Mouse (Mus musculus) left cerebral cortex, postnatal 36 days (tissue): Measurements from ENCODE around the gene Shmt2. TPM values are rescaled to one million over a fixed set of nuclear protein-coding genes. Genes with fewer than 3 reads are reported as not detected.

Experiments used
- DNase-seq, 2 experiments: peaks; one replicate each; pipeline ENCODE4 v3.0.0; 2021 to 2022; ENCODE audit warnings: low spot score in 2 of 2, mixed read lengths in 1 of 2
- intact Hi-C: fragments of 180-260 bp; cut with DNase I; formaldehyde crosslinking; loops from one replicate; pipeline ENCODE4 v1.15.1; 2025
- total RNA-seq, 2 experiments: library from RNA; stranded (reverse); gene quantifications; 2 replicates each; pipeline ENCODE4 v1.2.3; 2021

The Shmt2 gene
- total RNA-seq, result 10 to 100 TPM; 22.8 to 29.9 TPM

- intact Hi-C loops, result no loop called here
- peak; percentile 73 to 82 for DNase-seq
Measured at GRCm38 (mm10) chr10:127522088-127522581, at the start of gene Shmt2. Shmt2 (minus strand) TSS chr10:127522444.

- intact Hi-C loops, result no loop called here
- no peak for DNase-seq
Measured at GRCm38 (mm10) chr10:127570937-127571641, 48.8 kb upstream of the Shmt2 start.

DNA sequence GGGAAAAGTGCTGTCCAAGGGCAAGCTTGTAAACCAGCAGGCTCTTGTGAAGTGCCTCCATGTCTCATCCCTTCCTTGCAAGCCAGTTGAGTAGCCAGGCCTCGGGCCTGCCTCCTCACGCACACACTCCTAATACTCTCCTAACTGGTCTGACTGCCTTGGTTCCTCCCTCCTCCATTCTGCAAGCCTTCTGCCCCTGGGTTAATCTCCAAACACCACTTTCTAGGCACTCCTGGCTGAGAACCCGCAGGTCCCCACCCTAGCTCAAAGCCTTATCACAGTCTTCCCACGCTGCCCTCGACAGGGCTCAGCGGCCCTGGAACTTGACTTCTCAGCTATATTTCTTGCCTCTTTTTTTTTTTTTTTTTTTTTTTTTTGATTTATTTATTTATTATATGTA is 48.1 kb upstream of the Shmt2 start:
- intact Hi-C loops, result no loop called here
- no peak for DNase-seq

GRCm38 (mm10) chr10:127569450-127569849 is 47.2 kb upstream of the Shmt2 start:
- intact Hi-C loops, result loop anchor here (2.0 kb wide), 1 partner anchor 57 kb away; no protein-coding TSS in a partner anchor
- DNase-seq, result peak in 1 of 2 experiments; percentile 50

- intact Hi-C loops, result no loop called here
Measured at GRCm38 (mm10) chr10:127566553-127567326, 44.5 kb upstream of the Shmt2 start.

DNA sequence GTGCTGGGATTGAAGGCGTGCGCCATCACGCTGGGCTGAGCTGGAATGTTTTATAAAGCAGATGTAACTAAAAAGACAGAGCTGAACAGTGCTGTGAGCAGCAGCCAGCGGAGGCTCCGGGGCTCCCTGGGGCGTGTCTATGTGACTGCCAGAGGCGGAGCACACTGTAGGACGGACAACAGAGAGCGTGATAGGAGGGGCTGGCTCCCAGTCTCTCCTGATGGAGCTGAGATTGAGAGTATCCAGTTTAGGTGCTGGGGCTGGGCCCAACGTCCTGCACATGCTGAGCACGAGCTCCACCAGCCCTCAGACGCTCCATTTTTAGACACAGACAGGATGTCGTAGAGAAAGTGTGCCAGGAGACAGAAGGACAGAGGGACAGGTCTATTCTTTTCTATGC is 42.1 kb upstream of the Shmt2 start:
- peak; percentile 38 to 40 for DNase-seq
- intact Hi-C loops, result no loop called here

More at GRCm38 (mm10) chr10:127566553-127567326, 44.5 kb upstream of the Shmt2 start:
- no peak for DNase-seq

GRCm38 (mm10) chr10:127563840-127564239 is 41.6 kb upstream of the Shmt2 start:
- intact Hi-C loops, result no loop called here
- DNase-seq, result no peak

DNA sequence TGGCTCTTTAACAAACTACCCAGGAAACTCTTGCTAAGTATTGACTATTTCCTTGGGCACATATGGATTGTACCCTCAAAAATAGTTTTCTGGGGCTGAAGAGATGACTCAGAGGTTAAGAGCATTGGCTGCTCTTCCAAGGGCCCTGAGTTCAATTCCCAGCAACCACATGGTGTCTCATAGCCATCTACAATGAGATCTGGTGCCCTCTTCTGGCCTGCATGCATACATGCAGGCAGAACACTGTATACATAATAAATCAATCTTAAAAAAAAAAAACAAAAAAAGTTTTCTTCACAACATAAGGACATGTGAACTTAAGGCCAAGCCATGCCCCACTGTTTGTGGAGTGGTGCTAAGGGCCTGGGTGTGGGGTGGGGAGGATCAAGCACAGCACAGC is 38.9 kb upstream of the Shmt2 start:
- intact Hi-C loops, result no loop called here

GRCm38 (mm10) chr10:127557397-127557796 is 35.2 kb upstream of the Shmt2 start:
- intact Hi-C loops, result no loop called here
- DNase-seq, result no peak

More for the DNA sequence above, 38.9 kb upstream of the Shmt2 start:
- DNase-seq, result no peak

DNA sequence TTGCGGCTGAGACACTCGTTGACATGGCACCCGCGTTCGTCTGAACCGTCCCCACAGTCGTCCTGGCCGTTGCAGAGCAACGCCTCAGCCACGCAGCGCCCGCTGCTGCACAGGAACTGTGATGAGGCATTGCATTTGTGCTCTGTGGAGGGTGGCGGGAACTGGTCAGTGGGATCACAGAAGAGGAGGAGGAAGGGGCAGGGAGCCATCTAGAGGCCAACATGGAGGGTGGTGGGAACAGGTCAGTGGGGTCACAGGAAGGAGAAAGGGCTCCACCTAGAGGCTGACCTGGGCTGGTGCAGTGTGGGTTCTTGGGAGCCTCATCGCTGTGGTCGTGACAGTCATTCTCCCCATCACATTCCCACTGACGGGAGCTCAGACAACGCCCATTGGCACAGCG is 33.5 kb upstream of the Shmt2 start:
- intact Hi-C loops, result no loop called here
- DNase-seq, result no peak

DNA sequence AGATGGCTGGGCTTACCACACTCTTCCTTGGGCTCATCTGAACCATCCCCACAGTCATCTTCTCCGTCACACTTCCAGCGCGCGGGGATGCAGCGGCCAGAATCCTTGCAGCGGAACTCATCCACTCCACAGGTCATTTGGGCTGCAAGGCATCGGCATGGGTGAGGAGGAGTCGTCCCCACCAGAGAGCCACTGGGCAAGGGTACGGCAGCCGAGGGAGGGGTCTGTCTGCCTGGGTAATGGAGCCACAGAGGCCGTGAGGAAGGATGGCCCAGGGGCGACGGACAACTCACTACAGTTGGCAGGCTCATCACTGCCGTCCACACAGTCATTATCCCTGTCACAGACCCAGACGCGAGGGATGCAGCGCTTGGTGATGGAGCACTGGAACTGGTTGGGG is 27.6 kb upstream of the Shmt2 start:
- intact Hi-C loops, result no loop called here
- no peak for DNase-seq

DNA sequence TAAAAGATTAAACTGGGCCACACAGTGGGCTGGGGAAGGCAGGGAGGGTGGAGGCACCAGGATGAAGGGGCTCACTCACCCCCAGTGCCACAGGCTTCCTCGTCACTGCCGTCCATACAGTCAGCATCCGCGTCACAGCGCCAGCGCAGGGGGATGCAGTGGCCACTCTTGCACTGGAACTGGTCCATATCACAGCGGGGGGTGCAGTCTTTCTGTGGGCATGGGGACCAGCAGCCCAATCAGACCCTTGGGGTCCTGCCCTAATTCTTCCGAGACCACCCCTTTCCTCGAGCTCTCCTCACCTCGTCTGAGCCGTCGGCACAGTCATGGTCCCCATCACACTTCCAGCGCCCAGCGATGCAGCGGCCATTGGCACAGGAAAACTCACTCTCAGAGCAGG is 26.0 kb upstream of the Shmt2 start:
- intact Hi-C loops, result no loop called here
- DNase-seq, result no peak

DNA sequence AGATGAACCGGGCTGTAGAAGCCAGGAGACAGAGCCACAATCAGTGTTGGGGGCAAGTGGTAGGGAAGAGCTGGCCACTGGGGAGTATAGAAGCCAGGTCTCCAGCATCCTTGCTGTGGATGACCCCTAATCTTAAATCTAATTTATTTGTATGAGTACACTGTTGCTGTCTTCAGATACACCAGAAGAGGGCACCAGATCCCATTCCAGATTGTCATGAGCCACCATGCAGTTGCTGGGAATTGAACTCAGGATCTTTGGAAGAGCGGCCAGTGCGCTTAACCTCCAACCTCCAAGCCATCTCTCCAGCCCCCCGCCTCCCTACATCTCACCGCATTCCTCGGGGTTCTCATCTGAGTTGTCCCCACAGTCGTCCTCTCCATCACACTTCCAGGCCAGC is 24.3 kb upstream of the Shmt2 start:
- DNase-seq, result no peak
- intact Hi-C loops, result no loop called here

DNA sequence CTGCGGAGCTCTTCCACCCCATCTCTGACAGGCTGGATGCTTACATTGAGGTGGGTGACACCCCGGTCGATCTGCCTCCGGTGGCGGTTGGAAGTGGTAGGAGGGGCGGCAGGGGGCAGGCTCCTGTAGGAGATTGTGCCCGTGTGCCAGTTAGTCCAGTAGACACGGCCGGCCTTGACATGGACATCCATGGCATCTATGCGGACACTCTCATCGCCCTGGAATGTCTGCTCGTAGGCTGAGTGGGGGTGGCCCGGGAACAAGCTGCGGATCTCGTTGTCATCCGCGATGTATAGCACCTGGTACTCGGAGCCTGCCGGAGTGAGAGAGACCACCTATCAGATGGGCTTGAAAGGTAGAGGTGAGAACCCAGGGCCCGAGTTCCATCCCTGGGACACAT is 22.1 kb upstream of the Shmt2 start:
- DNase-seq, result no peak
- intact Hi-C loops, result no loop called here

DNA sequence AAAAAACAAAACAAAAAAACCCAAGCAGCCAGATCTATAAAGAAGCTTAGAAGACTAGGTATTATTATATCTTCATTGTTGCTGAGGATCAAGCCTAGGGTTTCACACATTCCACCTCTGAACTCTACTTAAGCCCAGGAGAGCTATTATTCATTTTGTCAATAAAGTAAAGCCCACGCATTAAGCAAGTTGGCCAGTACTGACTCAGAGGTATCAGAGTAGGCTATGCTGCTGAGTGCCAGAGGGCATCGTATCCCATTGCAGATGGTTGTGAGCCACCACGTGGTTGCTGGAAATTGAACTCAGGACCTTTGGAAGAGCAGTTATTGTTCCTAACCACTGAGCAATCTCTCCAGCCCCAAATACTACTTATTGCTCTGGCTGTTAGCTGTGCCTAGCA is 21.7 kb upstream of the Shmt2 start:
- intact Hi-C loops, result no loop called here
- DNase-seq, result no peak

DNA sequence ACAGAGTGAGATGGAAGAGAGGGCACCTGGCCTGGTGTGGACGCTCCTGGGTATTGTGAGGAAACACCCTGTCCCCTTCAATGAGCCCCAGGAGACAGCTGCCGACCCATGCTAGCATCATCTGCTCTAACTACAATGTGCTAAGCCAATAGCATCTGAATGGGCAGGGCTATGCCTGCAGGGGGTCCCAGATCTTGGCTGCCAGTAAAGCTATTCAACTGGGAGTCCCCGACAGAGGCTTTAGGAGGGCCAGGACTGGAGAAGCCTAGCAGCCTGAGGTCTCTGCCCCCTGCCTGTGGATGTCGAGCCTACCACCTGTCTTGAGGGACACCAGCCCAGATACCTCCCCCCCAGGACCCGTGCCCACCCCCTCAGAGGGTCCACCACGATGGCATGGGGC is 20.5 kb upstream of the Shmt2 start:
- intact Hi-C loops, result no loop called here
- no peak for DNase-seq

GRCm38 (mm10) chr10:127542084-127542483 is 19.8 kb upstream of the Shmt2 start:
- intact Hi-C loops, result no loop called here
- no peak for DNase-seq

DNA sequence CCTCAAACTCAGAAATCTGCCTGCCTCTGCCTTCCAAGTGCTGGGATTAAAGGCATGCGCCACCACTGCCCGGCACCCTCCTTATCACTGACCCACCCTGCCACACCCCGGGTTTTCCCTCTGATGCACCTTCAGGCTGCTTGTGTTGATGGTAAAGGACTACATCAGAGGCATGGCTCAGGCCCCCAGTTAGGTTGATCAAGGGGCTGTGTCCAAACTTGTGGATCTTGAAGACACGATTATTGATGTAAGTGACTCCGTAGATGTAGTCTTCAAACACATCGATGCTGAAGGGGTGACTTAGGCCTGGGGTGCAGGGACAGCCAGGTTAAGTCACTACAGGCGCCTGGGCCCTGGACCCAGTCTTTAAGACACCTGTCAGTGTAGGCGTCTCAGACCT is 19.3 kb upstream of the Shmt2 start:
- intact Hi-C loops, result no loop called here
- no peak for DNase-seq

DNA sequence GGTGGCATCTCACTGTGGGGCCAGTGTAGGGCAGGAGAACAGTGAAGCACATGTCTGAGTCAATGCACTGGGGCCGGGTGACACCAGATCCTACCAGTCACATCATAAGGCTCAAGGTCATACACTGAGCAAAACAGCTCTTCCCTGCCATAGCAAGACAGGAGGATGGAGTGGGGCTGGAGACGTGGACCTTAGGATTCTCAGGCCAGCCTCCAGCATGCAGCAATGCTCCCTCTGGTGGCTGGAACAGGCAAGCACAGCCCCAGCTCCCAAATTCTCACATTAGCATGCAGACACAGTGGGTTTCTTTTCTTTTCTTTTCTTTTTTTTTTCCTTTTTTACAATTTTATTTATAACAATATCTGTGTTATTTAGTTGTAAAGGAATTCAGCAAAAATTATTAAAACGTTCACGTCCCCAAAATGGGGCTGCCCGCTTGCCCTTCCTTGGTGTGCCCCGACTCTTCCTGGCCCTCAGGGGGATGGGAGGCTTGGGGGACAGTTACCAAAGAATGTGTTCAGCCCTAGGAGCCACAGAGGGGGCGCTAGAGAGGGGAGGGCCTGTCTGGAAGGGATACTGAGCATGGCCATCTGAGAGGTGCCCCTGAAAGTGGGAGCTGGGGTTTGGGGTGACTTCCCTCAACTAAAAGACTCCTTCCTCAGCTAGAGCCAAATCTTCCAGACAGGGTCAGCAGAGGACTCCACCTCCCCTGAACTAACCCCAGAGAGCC is 15.8 kb upstream of the Shmt2 start:
- DNase-seq, result peak; percentile 74 to 76
- intact Hi-C loops, result loop anchor here (1.0 kb wide), 2 partner anchors 25 to 29 kb away; no protein-coding TSS in a partner anchor

GRCm38 (mm10) chr10:127536586-127537314 is 14.5 kb upstream of the Shmt2 start:
- DNase-seq, result no peak
- intact Hi-C loops, result no loop called here
